Mouse (Mus musculus) hindbrain, embryonic 11.5 days (tissue): ENCODE data around the gene 4930579F01Rik. TPM values are rescaled to one million over a fixed set of nuclear protein-coding genes. Genes with fewer than 3 reads are reported as not detected.

ENCODE experiments used
- ATAC-seq: fragments of 200-750 bp; cut with Nextera tagmentation; 2 replicates; pipeline ENCODE4 v1.8.0; 2017; ENCODE audit warnings: mild to moderate bottlenecking, moderate TSS enrichment, moderate library complexity; ENCODE audit not compliant: low FRiP score
- DNase-seq: peaks from one replicate; pipeline ENCODE4 v3.0.0-alpha.2; 2015; ENCODE audit warnings: low spot score
- H3K27ac ChIP-seq: fragments of 300-500 bp; sonication (generic); 2 replicates; pipeline ENCODE4 v1.5.1; 2014; ENCODE audit warnings: mild to moderate bottlenecking, low read depth, low read length
- H3K27me3 ChIP-seq: fragments of 300-500 bp; sonication (generic); 2 replicates; pipeline ENCODE4 v1.6.1; 2014; ENCODE audit warnings: mild to moderate bottlenecking, low read length, moderate library complexity, mixed read lengths; ENCODE audit not compliant: control insufficient read depth, insufficient read depth
- H3K36me3 ChIP-seq: fragments of 300-500 bp; sonication (generic); 2 replicates; pipeline ENCODE4 v1.6.1; 2014; ENCODE audit warnings: mild to moderate bottlenecking, low read length, moderate library complexity, mixed read lengths; ENCODE audit not compliant: control insufficient read depth, insufficient read depth
- H3K4me1 ChIP-seq: fragments of 300-500 bp; sonication (generic); replicated peaks from 2 replicates; pipeline ENCODE4 v1.6.1; 2014; ENCODE audit warnings: low read length, mixed read lengths; ENCODE audit not compliant: control insufficient read depth, insufficient read depth
- H3K4me2 ChIP-seq: fragments of 300-500 bp; sonication (generic); replicated peaks from 2 replicates; pipeline ENCODE4 v1.6.1; 2014; ENCODE audit warnings: mild to moderate bottlenecking, low read depth, low read length
- H3K4me3 ChIP-seq: fragments of 300-500 bp; sonication (generic); 2 replicates; pipeline ENCODE4 v1.5.1; 2014; ENCODE audit warnings: low read depth, low read length
- H3K9ac ChIP-seq: fragments of 300-500 bp; sonication (generic); 2 replicates; pipeline ENCODE4 v1.6.1; 2014; ENCODE audit warnings: low read depth, low read length
- H3K9me3 ChIP-seq: fragments of 300-500 bp; sonication (generic); 2 replicates; pipeline ENCODE4 v1.6.1; 2016; ENCODE audit warnings: low read length; ENCODE audit not compliant: control insufficient read depth
- WGBS: fragments of 180-500 bp; shearing (Covaris S2); extraction: QIAGEN DNeasy Blood & Tissue Kit; methylation state at CpG from one replicate; pipeline ENCODE4 v1.1.7; 2014; 5-methylcytosine and 5-hydroxymethylcytosine counted together
- polyA plus RNA-seq: library from polyadenylated mRNA; unstranded; fragments of >200 nt; fragmentation: Nextera tagmentation; extraction: Ambion mirVana; gene quantifications from 2 replicates; pipeline ENCODE4 v1.2.1, GENCODE M21; 2014

The 4930579F01Rik gene
- polyA plus RNA-seq = not detected in 2 replicates

DNA sequence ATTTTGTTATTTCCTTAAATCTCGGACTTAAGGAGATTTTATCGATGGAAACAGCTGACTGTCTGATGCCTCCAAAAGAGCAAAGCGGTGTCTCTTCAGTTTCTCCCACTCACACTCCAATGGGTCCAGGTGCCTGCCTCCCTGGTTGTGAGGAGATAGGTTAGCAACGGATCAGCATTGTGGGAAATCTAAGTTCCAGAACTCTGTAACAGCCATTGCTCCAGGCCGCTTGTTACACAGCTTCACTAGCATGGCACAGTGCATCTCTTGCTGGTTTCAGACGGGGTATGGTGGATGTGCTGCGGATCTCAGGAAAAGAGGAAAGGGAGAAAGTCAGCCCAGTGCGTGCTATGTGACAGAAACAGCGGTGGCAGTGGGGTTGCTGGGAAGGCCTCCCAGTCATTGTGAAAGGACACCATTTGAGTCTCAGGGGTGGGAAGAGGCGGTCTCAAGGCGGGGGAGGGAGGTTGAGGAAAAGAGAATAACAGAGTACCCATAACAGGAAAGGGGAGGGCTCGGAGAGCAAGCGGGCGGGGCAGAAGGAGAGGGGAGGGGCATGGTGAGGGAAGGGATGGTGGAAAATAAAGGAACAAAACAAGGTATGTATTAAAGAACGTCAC is at the start of gene 4930579F01Rik:
TSS of gene 4930579F01Rik (minus strand) at position 143 of the 620 bp plus-strand sequence.
- no peak for DNase-seq
- H3K4me1 ChIP-seq = no peaks in the 10 kb centered on the region
- H3K4me2 ChIP-seq = no peak within 1 kb of the TSS
- no peak within 1 kb of the TSS for H3K27ac ChIP-seq
- 72% methylated on average over 15 of the region's 15 CpGs for WGBS
- no peaks in the 10 kb centered on the region for H3K27me3 ChIP-seq
- no peaks in the 10 kb centered on the region for H3K9me3 ChIP-seq
- no peaks in the 10 kb centered on the region for H3K36me3 ChIP-seq
- H3K4me3 ChIP-seq = no peak within 1 kb of the TSS
- H3K9ac ChIP-seq = no peak within 1 kb of the TSS
- ATAC-seq = no peak

DNA sequence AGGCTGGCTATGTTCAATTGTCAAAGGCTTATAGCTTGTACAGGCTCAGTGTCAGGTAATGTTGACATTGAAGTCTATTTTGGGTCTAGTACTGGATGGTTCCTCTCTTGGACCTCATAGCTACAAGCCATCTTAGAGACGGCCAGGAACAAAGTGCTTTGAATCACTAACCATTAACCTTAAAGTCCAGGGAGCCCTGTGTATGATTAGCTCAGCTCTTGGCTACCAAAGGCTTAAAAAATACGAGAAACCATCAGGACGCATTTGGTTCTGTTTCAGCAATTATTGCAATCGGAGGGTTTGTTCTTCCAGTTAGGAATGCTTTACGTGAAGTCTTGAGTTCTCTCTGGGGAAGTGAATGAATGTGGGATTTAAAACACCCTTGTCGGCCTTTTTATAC is 49.3 kb upstream of the 4930579F01Rik start:
- no peaks in the 10 kb centered on the region for H3K36me3 ChIP-seq
- no peaks in the 10 kb centered on the region for H3K4me1 ChIP-seq
- H3K4me2 ChIP-seq = no peak overlapping the region
- H3K27ac ChIP-seq = no peak overlapping the region
- WGBS = 86% methylated on average over 6 of the region's 6 CpGs
- H3K9ac ChIP-seq = no peak overlapping the region
- H3K4me3 ChIP-seq = no peak overlapping the region
- no peaks in the 10 kb centered on the region for H3K9me3 ChIP-seq
- DNase-seq (no peak), ATAC-seq (no peak)
- no peaks in the 10 kb centered on the region for H3K27me3 ChIP-seq

DNA sequence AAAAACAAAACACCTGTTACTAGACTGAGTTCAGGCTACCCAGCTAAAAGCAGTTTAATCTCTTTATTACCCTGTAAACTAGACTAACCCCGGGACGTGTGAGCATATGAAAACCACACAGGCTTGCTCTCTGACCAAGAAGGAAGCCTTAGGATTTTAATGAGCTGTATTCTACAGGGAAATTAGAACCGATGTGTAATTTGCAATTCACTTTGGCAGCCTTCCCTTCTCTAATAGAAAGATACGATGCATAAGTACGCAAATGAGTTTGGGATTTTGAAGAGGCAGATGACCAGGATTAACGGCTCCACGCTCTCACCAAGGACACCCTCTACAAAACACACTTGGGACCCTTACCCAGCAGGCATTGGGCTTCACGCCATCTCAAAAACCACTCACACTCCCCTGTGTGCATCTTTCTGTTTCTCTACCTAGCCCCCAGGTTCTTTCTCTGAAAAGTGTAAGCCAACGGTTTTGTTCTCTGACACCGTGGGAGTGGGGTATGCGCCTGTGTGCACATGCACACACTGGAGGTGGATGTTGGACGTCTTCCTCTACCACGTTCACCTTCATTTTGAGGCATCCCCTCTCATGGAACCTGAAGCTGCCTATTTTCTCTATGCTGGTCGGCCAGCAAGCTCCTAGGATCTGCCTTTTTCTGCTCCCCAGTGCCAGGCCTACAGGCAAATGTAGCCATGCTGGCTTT is 48.5 kb upstream of the 4930579F01Rik start:
- Histone ChIP-seq H3K4me3 (no peak overlapping the region), H3K27me3 (no peaks in the 10 kb centered on the region), H3K9ac (no peak overlapping the region), H3K36me3 (no peaks in the 10 kb centered on the region), H3K27ac (no peak overlapping the region), H3K9me3 (no peaks in the 10 kb centered on the region), H3K4me1 (no peaks in the 10 kb centered on the region), H3K4me2 (no peak overlapping the region)
- DNase-seq (no peak), ATAC-seq (no peak)
- 88% methylated on average over 14 of the region's 14 CpGs for WGBS

DNA sequence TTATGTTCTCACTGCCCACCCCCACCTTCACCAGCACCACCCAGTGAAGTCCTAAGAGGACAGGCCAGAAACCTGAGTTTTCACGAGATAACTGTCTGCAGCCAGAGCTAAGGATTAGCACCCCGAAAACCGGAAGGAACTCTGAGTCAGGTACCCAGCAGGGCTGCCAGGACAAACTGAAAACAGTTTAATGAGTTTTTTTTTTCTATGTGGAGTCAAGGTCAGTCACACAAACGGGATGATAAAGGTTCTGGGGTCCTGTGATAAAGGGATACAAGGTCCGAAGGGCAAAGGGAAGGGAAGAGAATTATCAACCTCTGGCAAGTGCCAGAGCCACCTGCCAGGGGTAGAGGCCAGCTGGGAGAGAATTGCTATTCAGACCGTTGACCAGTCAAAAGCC is 47.7 kb upstream of the 4930579F01Rik start:
- WGBS = 75% methylated on average over 6 of the region's 6 CpGs

DNA sequence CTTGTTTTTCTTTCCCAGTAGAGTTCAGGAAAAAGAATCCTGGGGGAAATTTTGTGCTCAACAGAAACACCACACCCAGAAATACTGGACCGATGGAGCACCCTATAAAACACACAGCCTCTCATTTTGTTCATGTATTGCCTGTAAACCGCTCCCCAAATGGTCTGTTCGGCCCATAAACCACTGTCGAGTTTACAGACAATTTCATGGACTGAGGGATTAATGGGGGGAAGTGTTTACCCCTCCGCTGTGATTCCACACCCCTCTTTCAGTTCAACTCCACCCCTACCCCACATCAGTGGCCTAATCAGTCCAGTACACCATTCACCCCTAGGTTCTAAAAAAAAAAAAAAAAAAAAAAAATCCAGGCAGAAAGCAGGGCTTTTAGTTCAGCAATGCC is 47.3 kb upstream of the 4930579F01Rik start:
- no peak overlapping the region for H3K4me3 ChIP-seq
- no peak for DNase-seq
- WGBS = 86% methylated on average over 5 of the region's 5 CpGs
- H3K9me3 ChIP-seq = no peaks in the 10 kb centered on the region
- no peak overlapping the region for H3K9ac ChIP-seq
- H3K4me2 ChIP-seq = no peak overlapping the region
- no peaks in the 10 kb centered on the region for H3K36me3 ChIP-seq
- no peaks in the 10 kb centered on the region for H3K4me1 ChIP-seq
- H3K27me3 ChIP-seq = no peaks in the 10 kb centered on the region
- no peak for ATAC-seq
- H3K27ac ChIP-seq = no peak overlapping the region

More for the DNA sequence above, 47.7 kb upstream of the 4930579F01Rik start:
- Histone ChIP-seq H3K9me3 (no peaks in the 10 kb centered on the region), H3K36me3 (no peaks in the 10 kb centered on the region), H3K4me1 (no peaks in the 10 kb centered on the region), H3K4me3 (no peak overlapping the region), H3K9ac (no peak overlapping the region), H3K4me2 (no peak overlapping the region), H3K27ac (no peak overlapping the region), H3K27me3 (no peaks in the 10 kb centered on the region)
- DNase-seq = no peak
- no peak for ATAC-seq

DNA sequence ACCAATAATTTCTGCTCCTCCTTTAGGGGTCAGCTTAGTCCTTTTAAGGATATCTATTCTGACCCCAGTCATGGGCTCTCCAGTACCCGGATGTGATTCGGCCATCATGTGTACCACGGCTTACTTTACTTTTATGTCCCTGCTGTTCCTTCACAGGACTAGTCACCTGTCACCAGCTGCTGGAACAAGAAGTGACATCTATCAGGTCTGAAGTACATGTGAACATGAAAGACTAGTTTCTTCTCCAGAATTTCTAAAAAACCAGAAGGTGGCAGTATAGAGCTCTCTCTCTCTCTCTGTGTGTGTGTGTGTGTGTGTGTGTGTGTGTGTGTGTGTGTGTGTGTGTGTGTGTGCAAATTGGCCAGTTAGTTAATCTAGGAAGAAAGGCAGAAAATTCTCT is 46.8 kb upstream of the 4930579F01Rik start:
- no peaks in the 10 kb centered on the region for H3K9me3 ChIP-seq
- DNase-seq (no peak), ATAC-seq (no peak)
- no peaks in the 10 kb centered on the region for H3K36me3 ChIP-seq
- H3K4me1 ChIP-seq = no peaks in the 10 kb centered on the region
- H3K27me3 ChIP-seq = no peaks in the 10 kb centered on the region
- H3K9ac ChIP-seq = no peak overlapping the region
- H3K4me3 ChIP-seq = no peak overlapping the region
- no peak overlapping the region for H3K4me2 ChIP-seq
- 94% methylated on average over 3 of the region's 3 CpGs for WGBS
- H3K27ac ChIP-seq = no peak overlapping the region

DNA sequence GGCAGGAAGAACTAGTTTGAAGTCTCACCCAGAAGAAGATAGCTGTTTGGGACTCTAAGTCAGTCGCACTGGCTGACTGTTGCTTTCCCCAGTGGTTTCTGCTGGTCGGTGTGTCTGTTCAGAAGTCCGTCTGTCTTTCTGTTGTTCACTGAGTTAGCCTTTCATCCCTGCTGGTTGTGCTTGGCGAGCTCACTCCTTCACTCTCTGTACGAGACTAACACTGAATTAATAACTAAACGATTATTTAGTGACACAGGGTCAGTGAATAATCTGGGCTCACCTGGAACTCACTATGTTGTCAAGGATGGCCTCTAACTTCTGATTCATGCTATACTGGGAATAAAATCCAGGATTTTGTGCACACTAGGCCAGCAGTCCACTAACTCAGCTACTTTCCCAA is 45.8 kb upstream of the 4930579F01Rik start:
- Histone ChIP-seq H3K4me3 (no peak overlapping the region), H3K4me2 (no peak overlapping the region), H3K27ac (no peak overlapping the region), H3K4me1 (no peaks in the 10 kb centered on the region), H3K27me3 (no peaks in the 10 kb centered on the region), H3K9ac (no peak overlapping the region), H3K36me3 (no peaks in the 10 kb centered on the region), H3K9me3 (no peaks in the 10 kb centered on the region)
- DNase-seq = no peak
- WGBS = 92% methylated on average over 6 of the region's 6 CpGs
- ATAC-seq = no peak

DNA sequence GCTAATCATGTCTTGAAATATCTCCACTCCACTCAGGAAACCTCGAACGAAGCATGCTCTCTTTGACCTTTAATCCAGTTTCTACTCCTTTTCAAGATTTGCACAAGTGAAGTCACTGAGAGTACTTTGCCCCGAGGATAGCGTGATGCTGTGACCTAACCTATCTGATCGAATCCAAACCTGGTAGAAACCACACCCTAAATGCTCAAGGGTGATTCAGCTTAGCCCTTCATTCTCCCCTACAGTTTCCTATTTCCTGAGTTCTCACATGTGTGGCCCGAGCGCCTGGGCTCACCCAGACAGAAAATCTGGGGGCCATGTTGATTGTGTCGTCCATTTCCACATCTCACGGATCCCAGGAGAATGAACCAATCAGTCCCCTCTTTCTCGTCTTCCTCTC is 44.4 kb upstream of the 4930579F01Rik start:
- DNase-seq = no peak
- no peaks in the 10 kb centered on the region for H3K9me3 ChIP-seq

DNA sequence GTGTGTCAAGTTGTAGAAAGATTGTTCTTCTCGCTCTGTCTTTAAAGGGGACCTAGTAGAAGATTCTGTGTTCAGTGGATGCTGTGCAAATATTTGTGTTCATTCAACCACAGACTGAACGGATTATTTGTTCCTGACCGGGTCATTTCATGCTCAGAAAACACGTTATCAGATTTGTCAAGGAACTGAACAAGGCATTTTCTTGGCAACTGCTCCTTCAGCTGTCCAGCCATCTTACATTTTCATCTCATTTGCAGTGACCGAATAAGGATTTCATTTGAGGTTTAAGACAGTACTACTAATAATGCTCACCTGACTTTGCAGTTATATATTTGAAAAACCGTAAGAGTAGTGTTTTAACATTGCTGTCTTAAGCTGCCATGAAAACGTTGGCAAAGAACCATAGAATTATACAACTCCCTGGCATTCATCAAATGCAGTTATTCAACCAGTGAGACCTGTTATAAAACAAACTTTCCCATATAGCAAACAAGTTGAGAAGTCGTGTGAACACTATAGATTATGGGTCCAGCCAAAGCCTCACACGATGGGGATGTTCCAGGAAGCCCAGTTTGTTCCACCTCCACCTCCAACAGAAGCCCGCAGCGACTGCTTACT is 43.0 kb upstream of the 4930579F01Rik start:
- Histone ChIP-seq H3K4me2 (no peak overlapping the region), H3K9ac (no peak overlapping the region), H3K27me3 (no peaks in the 10 kb centered on the region), H3K4me3 (no peak overlapping the region), H3K4me1 (no peaks in the 10 kb centered on the region), H3K27ac (no peak overlapping the region), H3K9me3 (no peaks in the 10 kb centered on the region), H3K36me3 (no peaks in the 10 kb centered on the region)
- DNase-seq = no peak
- WGBS = 78% methylated on average over 11 of the region's 11 CpGs
- ATAC-seq = no peak

More for the DNA sequence above, 44.4 kb upstream of the 4930579F01Rik start:
- Histone ChIP-seq H3K4me3 (no peak overlapping the region), H3K9ac (no peak overlapping the region), H3K36me3 (no peaks in the 10 kb centered on the region), H3K27ac (no peak overlapping the region), H3K4me2 (no peak overlapping the region), H3K27me3 (no peaks in the 10 kb centered on the region), H3K4me1 (no peaks in the 10 kb centered on the region)
- no peak for ATAC-seq
- WGBS = 88% methylated on average over 10 of the region's 10 CpGs
